8 mouse cellular contexts compared by ENCODE assay signal in genomic region chr17:34999871-35000716, GRCm38 (mm10). TPM values are rescaled to one million over a fixed set of nuclear protein-coding genes. Genes with fewer than 3 reads are reported as not detected.
DNase-seq lines count a peak whose midpoint lies in the region; ATAC-seq and TF ChIP-seq lines count a peak whose summit lies in the region.
"Not testable (repeated sequence)": the region's sequence is repeated elsewhere in the genome, so short reads cannot be mapped to it uniquely, and the experiment has no call there.

No protein-coding gene starts in this region.

- TF ChIP-seq POLR2A in bone marrow macrophage, adult 2 months (IDR thresholded peaks at IDR 0.05; ENCODE audit: borderline replicate concordance, low read depth, low read length), result not testable (repeated sequence)
- peak; percentile 48 for TF ChIP-seq POLR2A in embryonic fibroblast, embryonic 13.5 days (IDR thresholded peaks at IDR 0.05; ENCODE audit: low read depth, low read length)
- TF ChIP-seq POLR2A in spleen, adult 2 months (IDR thresholded peaks at IDR 0.05; ENCODE audit: low read depth, low read length), result peak; percentile 57; the same call in 1 of the 2 replicates

- H3K4me2 ChIP-seq in heart, embryonic 12.5 days, result peak overlapping the region; percentile 96
- H3K4me2 ChIP-seq in intestine, postnatal 0 days (replicated peaks; ENCODE audit: low read depth), result peak overlapping the region; percentile 96
- peak overlapping the region; percentile 85 for H3K4me2 ChIP-seq in liver, embryonic 13.5 days
- peak overlapping the region; percentile 100 for H3K4me2 ChIP-seq in midbrain, embryonic 14.5 days (ENCODE audit: low read length)

- H3K36me3 ChIP-seq in heart, embryonic 12.5 days, result peaks cover 27% of the 10 kb centered on the region
- H3K36me3 ChIP-seq in intestine, postnatal 0 days (ENCODE audit: control insufficient read depth, insufficient read depth), result peaks cover 11% of the 10 kb centered on the region
- H3K36me3 ChIP-seq in liver, embryonic 13.5 days, result peaks cover 51% of the 10 kb centered on the region
- peaks cover 12% of the 10 kb centered on the region for H3K36me3 ChIP-seq in midbrain, embryonic 14.5 days (ENCODE audit: control insufficient read depth, insufficient read depth, low read length)
- H3K36me3 ChIP-seq in spleen, adult 2 months (ENCODE audit: control insufficient read depth, insufficient read depth, low read length), result peaks cover 27% of the 10 kb centered on the region

- H3K9ac ChIP-seq in heart, embryonic 12.5 days, result peak overlapping the region; percentile 96
- peak overlapping the region; percentile 76 for H3K9ac ChIP-seq in intestine, postnatal 0 days (ENCODE audit: low read depth, low read length)
- H3K9ac ChIP-seq in liver, embryonic 13.5 days, result peak overlapping the region; percentile 91
- H3K9ac ChIP-seq in midbrain, embryonic 14.5 days (replicated peaks; ENCODE audit: low read length), result peak overlapping the region; percentile 92; the same call in 1 of the 2 replicates

- TF ChIP-seq CTCF in bone marrow macrophage, adult 2 months (IDR thresholded peaks at IDR 0.05; ENCODE audit: low read depth, low read length); embryonic fibroblast, embryonic 13.5 days (IDR thresholded peaks at IDR 0.05; ENCODE audit: borderline replicate concordance, insufficient read depth, low read length); intestine, postnatal 0 days (IDR thresholded peaks at IDR 0.05; ENCODE audit: low read depth); spleen, adult 2 months (IDR thresholded peaks at IDR 0.05; ENCODE audit: extremely low read depth, insufficient read depth, insufficient read length, insufficient replicate concordance): not testable (repeated sequence)

- H3K9me3 ChIP-seq in heart, embryonic 12.5 days (replicated peaks); intestine, postnatal 0 days (ENCODE audit: control insufficient read depth); liver, embryonic 13.5 days (replicated peaks); midbrain, embryonic 14.5 days (ENCODE audit: control insufficient read depth, low read length): not testable (repeated sequence)

- peak; percentile 79 for DNase-seq in 416B (ENCODE audit: low read depth)
- peak; percentile 73 for DNase-seq in liver, embryonic 13.5 days
- DNase-seq in midbrain, embryonic 14.5 days, result not testable (repeated sequence)
- DNase-seq in spleen, adult 2 months (ENCODE audit: low read depth in 1 of 2, low spot score in 2 of 2), result peak; percentile 54 to 64

- not testable (repeated sequence) for H3K27me3 ChIP-seq in heart, embryonic 12.5 days (replicated peaks); intestine, postnatal 0 days (replicated peaks; ENCODE audit: control insufficient read depth, insufficient read depth, low read length); liver, embryonic 13.5 days; midbrain, embryonic 14.5 days (ENCODE audit: control insufficient read depth, insufficient read depth, low read length); spleen, adult 2 months (ENCODE audit: control insufficient read depth, insufficient read depth, low read length)

- 22% methylated on average over 30 of the region's 32 CpGs for WGBS in heart, embryonic 12.5 days
- WGBS in intestine, postnatal 0 days, result 9% methylated on average over 29 of the region's 32 CpGs
- WGBS in liver, embryonic 13.5 days (ENCODE audit: insufficient replicate concordance), result 5% methylated on average over 31 of the region's 32 CpGs
- 26% methylated on average over 29 of the region's 32 CpGs for WGBS in midbrain, embryonic 14.5 days
- 3% methylated on average over 30 of the region's 32 CpGs for WGBS in spleen, adult 2 months

- not testable (repeated sequence) for ATAC-seq in heart, embryonic 12.5 days (ENCODE audit: insufficient number of reproducible peaks, low FRiP score); intestine, postnatal 0 days; midbrain, embryonic 14.5 days (ENCODE audit: low FRiP score, low TSS enrichment)
- ATAC-seq in liver, embryonic 13.5 days (ENCODE audit: low read depth), result peak; percentile 24

- peaks cover 21% of the 10 kb centered on the region for H3K4me1 ChIP-seq in bone marrow macrophage, adult 2 months (ENCODE audit: control insufficient read depth, insufficient read depth, low read length)
- H3K4me1 ChIP-seq in embryonic fibroblast, embryonic 13.5 days (ENCODE audit: control insufficient read depth, insufficient read depth, low read length); intestine, postnatal 0 days (replicated peaks; ENCODE audit: control insufficient read depth, insufficient read depth, low read length); spleen, adult 2 months (ENCODE audit: control insufficient read depth, insufficient read depth, insufficient read length): not testable (repeated sequence)
- peaks cover 46% of the 10 kb centered on the region for H3K4me1 ChIP-seq in heart, embryonic 12.5 days (replicated peaks)
- H3K4me1 ChIP-seq in liver, embryonic 13.5 days (replicated peaks), result peaks cover 76% of the 10 kb centered on the region
- peaks cover 11% of the 10 kb centered on the region for H3K4me1 ChIP-seq in midbrain, embryonic 14.5 days (ENCODE audit: control insufficient read depth, insufficient read depth, low read length)

- H3K4me3 ChIP-seq in bone marrow macrophage, adult 2 months (ENCODE audit: insufficient read depth, low read length), result peak overlapping the region; percentile 91
- H3K4me3 ChIP-seq in embryonic fibroblast, embryonic 13.5 days (ENCODE audit: insufficient read depth, low read length), result peak overlapping the region; percentile 81
- peak overlapping the region; percentile 79 for H3K4me3 ChIP-seq in heart, embryonic 12.5 days
- H3K4me3 ChIP-seq in intestine, postnatal 0 days (ENCODE audit: low read depth, low read length), result peak overlapping the region; percentile 68
- H3K4me3 ChIP-seq in liver, embryonic 13.5 days (replicated peaks), result peak overlapping the region; percentile 79
- peak overlapping the region; percentile 86 for H3K4me3 ChIP-seq in midbrain, embryonic 14.5 days (replicated peaks; ENCODE audit: low read depth, low read length)
- H3K4me3 ChIP-seq in spleen, adult 2 months (ENCODE audit: extremely low read depth, insufficient read depth, insufficient read length), result peak overlapping the region; percentile 86

- peak overlapping the region; percentile 96 for H3K27ac ChIP-seq in bone marrow macrophage, adult 2 months (ENCODE audit: insufficient read depth, low read depth, low read length)
- peak overlapping the region; percentile 96 for H3K27ac ChIP-seq in embryonic fibroblast, embryonic 13.5 days (ENCODE audit: insufficient read depth, low read length)
- H3K27ac ChIP-seq in heart, embryonic 12.5 days (ENCODE audit: poor library complexity, severe bottlenecking), result peak overlapping the region; percentile 95
- peak overlapping the region; percentile 93 for H3K27ac ChIP-seq in intestine, postnatal 0 days (ENCODE audit: low read depth, low read length)
- H3K27ac ChIP-seq in liver, embryonic 13.5 days, result peak overlapping the region; percentile 97
- peak overlapping the region; percentile 96; the same call in 1 of the 2 replicates for H3K27ac ChIP-seq in midbrain, embryonic 14.5 days (replicated peaks; ENCODE audit: low read depth, low read length)
- peak overlapping the region; percentile 100 for H3K27ac ChIP-seq in spleen, adult 2 months (ENCODE audit: insufficient read depth, low read length)

RNA-seq across cellular contexts. Expression of gene Vars, which starts 0.7 kb away (rescaled TPM):
- 28.4 and 35.2 TPM in 2 replicates for polyA plus RNA-seq in bone marrow macrophage, adult 2 months (2012; ENCODE audit: insufficient read depth, insufficient read length, missing spikeins)
- polyA plus RNA-seq in embryonic fibroblast, embryonic 13.5 days (2011; ENCODE audit: insufficient read length, low read depth, missing spikeins), result 81.3 and 85.7 TPM in 2 replicates
- 82.6 TPM in 2 replicates for polyA plus RNA-seq in heart, embryonic 12.5 days (2016; fragmentation: Nextera tagmentation; extraction: Ambion mirVana)
- polyA plus RNA-seq in intestine, postnatal 0 days (2015; fragmentation: Nextera tagmentation; extraction: Ambion mirVana), result 74.0 and 84.2 TPM in 2 replicates
- 110 and 112 TPM in 2 replicates for polyA plus RNA-seq in liver, embryonic 13.5 days (2015; fragmentation: Nextera tagmentation; extraction: Ambion mirVana)
- polyA plus RNA-seq in midbrain, embryonic 14.5 days (2014; fragmentation: Nextera tagmentation; extraction: Ambion mirVana), result 43.4 and 51.1 TPM in 2 replicates
- 489 and 697 TPM in 2 replicates for polyA plus RNA-seq in spleen, adult 2 months (2012; rRNA removed)

RNA-seq across cellular contexts. Expression of gene Vwa7, which starts 16.3 kb away (rescaled TPM):
- 0.31 and 0.34 TPM in 2 replicates for polyA plus RNA-seq in bone marrow macrophage, adult 2 months (2012; ENCODE audit: insufficient read depth, insufficient read length, missing spikeins)
- polyA plus RNA-seq in embryonic fibroblast, embryonic 13.5 days (2011; ENCODE audit: insufficient read length, low read depth, missing spikeins), result 0.12 and 0.26 TPM in 2 replicates
- polyA plus RNA-seq in heart, embryonic 12.5 days (2016; fragmentation: Nextera tagmentation; extraction: Ambion mirVana), result 0.32 and 0.37 TPM in 2 replicates
- 0.12 and 0.20 TPM in 2 replicates for polyA plus RNA-seq in intestine, postnatal 0 days (2015; fragmentation: Nextera tagmentation; extraction: Ambion mirVana)
- polyA plus RNA-seq in liver, embryonic 13.5 days (2015; fragmentation: Nextera tagmentation; extraction: Ambion mirVana), result 0.08 TPM in 2 replicates
- polyA plus RNA-seq in midbrain, embryonic 14.5 days (2014; fragmentation: Nextera tagmentation; extraction: Ambion mirVana), result 0.12 and 0.16 TPM in 2 replicates
- 0.72 and 0.90 TPM in 2 replicates for polyA plus RNA-seq in spleen, adult 2 months (2012; rRNA removed)

RNA-seq across cellular contexts. Expression of gene Lsm2, which starts 18.4 kb away (rescaled TPM):
- polyA plus RNA-seq in bone marrow macrophage, adult 2 months (2012; ENCODE audit: insufficient read depth, insufficient read length, missing spikeins), result 37.1 and 44.0 TPM in 2 replicates
- polyA plus RNA-seq in embryonic fibroblast, embryonic 13.5 days (2011; ENCODE audit: insufficient read length, low read depth, missing spikeins), result 74.8 and 93.3 TPM in 2 replicates
- 143 and 145 TPM in 2 replicates for polyA plus RNA-seq in heart, embryonic 12.5 days (2016; fragmentation: Nextera tagmentation; extraction: Ambion mirVana)
- 70.6 and 76.6 TPM in 2 replicates for polyA plus RNA-seq in intestine, postnatal 0 days (2015; fragmentation: Nextera tagmentation; extraction: Ambion mirVana)
- polyA plus RNA-seq in liver, embryonic 13.5 days (2015; fragmentation: Nextera tagmentation; extraction: Ambion mirVana), result 163 and 178 TPM in 2 replicates
- polyA plus RNA-seq in midbrain, embryonic 14.5 days (2014; fragmentation: Nextera tagmentation; extraction: Ambion mirVana), result 103 and 110 TPM in 2 replicates
- polyA plus RNA-seq in spleen, adult 2 months (2012; rRNA removed), result 60.7 and 65.2 TPM in 2 replicates

RNA-seq across cellular contexts. Expression of gene Hspa1l, which starts 27.6 kb away (rescaled TPM):
- not detected in 2 replicates for polyA plus RNA-seq in bone marrow macrophage, adult 2 months (2012; ENCODE audit: insufficient read depth, insufficient read length, missing spikeins)
- not detected in 2 replicates for polyA plus RNA-seq in embryonic fibroblast, embryonic 13.5 days (2011; ENCODE audit: insufficient read length, low read depth, missing spikeins)
- polyA plus RNA-seq in heart, embryonic 12.5 days (2016; fragmentation: Nextera tagmentation; extraction: Ambion mirVana), result 2.9 and 3.1 TPM in 2 replicates
- polyA plus RNA-seq in intestine, postnatal 0 days (2015; fragmentation: Nextera tagmentation; extraction: Ambion mirVana), result 0.22 and 0.25 TPM in 2 replicates
- polyA plus RNA-seq in liver, embryonic 13.5 days (2015; fragmentation: Nextera tagmentation; extraction: Ambion mirVana), result 0.10 and 0.34 TPM in 2 replicates
- 1.6 and 2.3 TPM in 2 replicates for polyA plus RNA-seq in midbrain, embryonic 14.5 days (2014; fragmentation: Nextera tagmentation; extraction: Ambion mirVana)
- 0.05 and 0.06 TPM in 2 replicates for polyA plus RNA-seq in spleen, adult 2 months (2012; rRNA removed)

RNA-seq across cellular contexts. Expression of gene Sapcd1, which starts 27.7 kb away (rescaled TPM):
- not detected in 2 replicates for polyA plus RNA-seq in bone marrow macrophage, adult 2 months (2012; ENCODE audit: insufficient read depth, insufficient read length, missing spikeins)
- not detected in 2 replicates for polyA plus RNA-seq in embryonic fibroblast, embryonic 13.5 days (2011; ENCODE audit: insufficient read length, low read depth, missing spikeins)
- polyA plus RNA-seq in heart, embryonic 12.5 days (2016; fragmentation: Nextera tagmentation; extraction: Ambion mirVana), result 2.4 and 2.6 TPM in 2 replicates
- polyA plus RNA-seq in intestine, postnatal 0 days (2015; fragmentation: Nextera tagmentation; extraction: Ambion mirVana), result 3.2 and 4.6 TPM in 2 replicates
- 2.5 and 2.8 TPM in 2 replicates for polyA plus RNA-seq in liver, embryonic 13.5 days (2015; fragmentation: Nextera tagmentation; extraction: Ambion mirVana)
- polyA plus RNA-seq in midbrain, embryonic 14.5 days (2014; fragmentation: Nextera tagmentation; extraction: Ambion mirVana), result 2.0 and 2.2 TPM in 2 replicates
- polyA plus RNA-seq in spleen, adult 2 months (2012; rRNA removed), result 7.3 and 14.7 TPM in 2 replicates
